Mouse (Mus musculus) G1E (cell line): ENCODE measurements around the gene Samd7.

Experiments
- CTCF ChIP-seq: IDR thresholded peaks from 2 replicates; pipeline ENCODE4 v1.5.1; 2012; ENCODE audit warnings: low read depth, low read length, inconsistent platforms, mixed read lengths
- POLR2AphosphoS5 ChIP-seq: IDR thresholded peaks from 2 replicates; pipeline ENCODE4 v1.6.1; 2012; ENCODE audit warnings: low read depth, low read length, inconsistent platforms; ENCODE audit not compliant: insufficient replicate concordance
- TAL1 ChIP-seq: conservative IDR thresholded peaks from 2 replicates; pipeline ENCODE4 v1.6.1; 2012; ENCODE audit warnings: low read depth, low read length, inconsistent platforms, mixed read lengths

- TF ChIP-seq CTCF (no peak), TAL1 (no peak), POLR2AphosphoS5 (no peak)
Measured at GRCm38 (mm10) chr3:30718649-30719048, 27.4 kb upstream of the Samd7 start.
